Mouse (Mus musculus): ENCODE measurements at regions not wholly inside any gene's neighbourhood (a gene's known extent, or its start where the extent isn't known, plus 50 kb on each side); places are given as distances from the start of the nearest gene placed in this dataset.
"Not testable (repeated sequence)": the region's sequence is repeated elsewhere in the genome, so short reads cannot be mapped to it uniquely, and the experiment has no call there.

DNA sequence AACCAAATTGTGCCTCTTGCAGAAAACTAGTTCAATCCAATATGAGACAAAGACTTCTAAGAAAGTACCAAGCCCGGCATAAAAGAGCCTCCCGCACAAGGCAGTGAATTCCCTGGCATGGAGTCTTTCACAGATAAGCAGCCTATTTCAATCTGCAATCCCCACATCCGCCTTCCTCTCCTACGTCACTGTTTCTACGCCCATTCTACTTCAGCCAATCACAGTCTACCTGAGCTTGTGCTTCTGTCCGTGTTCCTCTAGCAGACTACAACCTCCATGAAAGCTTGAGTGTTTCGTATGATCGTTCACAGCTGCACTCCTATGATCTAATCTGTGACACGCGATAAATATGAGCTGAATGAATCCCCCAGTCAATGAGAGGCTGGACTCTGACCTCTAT is 155.6 kb upstream of the Ipo5 start:
- no peak for DNase-seq (ENCODE audit: low read depth)

DNA sequence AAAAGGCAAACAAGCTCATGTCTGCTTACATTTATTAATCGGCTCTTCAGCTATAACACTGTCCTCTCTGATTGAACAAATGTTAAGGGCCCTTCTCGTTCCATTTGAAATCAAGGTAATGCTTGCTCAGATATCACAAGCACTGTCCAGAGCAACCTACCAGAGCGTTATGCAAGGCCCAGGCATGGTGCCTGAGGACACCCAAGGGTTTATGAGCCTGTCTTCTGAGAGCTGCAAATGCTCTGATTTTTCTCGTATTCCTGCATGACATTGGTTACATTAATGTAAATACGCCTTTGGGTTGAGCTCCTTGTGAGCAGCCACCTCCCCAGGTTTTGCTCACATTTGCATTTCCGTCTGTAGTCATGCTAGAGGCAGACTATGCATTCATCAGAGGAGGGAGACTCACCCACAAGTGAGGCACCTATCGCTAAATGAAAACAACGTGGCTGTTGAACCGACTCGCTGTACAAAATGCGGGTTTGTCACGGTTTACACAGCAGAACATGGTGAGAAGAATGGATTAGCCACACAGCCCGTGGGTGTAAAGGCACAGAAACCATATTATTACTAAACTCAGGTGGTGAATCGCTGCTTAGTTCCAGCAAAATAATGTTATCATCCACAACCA is 152.7 kb upstream of the Ipo5 start:
- DNase-seq (ENCODE audit: low read depth), result no peak

DNA sequence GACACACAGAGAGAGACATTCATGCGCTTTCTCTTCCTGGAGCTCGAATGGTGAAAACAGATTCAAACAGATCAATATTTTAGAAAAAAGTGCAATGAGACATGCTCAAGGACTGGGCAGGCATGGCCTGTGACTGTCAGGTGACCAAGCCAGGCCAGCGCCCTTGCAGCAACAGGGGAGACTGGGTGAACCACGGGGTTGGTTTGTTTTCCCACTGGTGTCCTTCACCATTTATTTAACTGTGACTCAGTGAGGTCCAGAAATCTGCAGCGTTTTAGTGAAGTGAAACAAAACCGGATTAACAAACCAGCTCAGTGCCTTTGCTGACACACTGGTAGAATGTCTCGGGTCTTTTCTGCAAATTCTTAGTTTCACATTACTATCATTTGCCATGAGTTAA is 148.9 kb upstream of the Ipo5 start:
- DNase-seq (ENCODE audit: low read depth), result no peak

DNA sequence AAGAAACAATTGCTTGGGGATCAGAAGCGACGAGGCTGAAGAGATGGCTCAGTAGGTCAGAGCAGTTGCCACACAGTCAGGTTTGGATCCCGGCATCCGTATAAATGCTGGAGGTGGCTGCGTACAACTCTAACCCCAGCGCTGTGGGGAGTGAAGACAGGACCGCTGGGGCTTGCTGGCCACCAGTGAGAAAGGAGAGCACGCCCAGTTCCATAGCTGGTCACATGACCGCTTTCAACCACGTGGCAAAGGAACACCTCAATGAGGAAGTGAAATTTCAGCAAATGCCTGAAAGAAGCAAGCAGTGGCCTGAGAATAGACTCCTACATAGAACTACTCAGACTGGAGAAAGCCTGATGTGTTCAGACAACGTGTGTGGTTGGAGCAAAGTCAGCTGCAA is 148.3 kb upstream of the Ipo5 start:
- DNase-seq (ENCODE audit: low read depth), result no peak

DNA sequence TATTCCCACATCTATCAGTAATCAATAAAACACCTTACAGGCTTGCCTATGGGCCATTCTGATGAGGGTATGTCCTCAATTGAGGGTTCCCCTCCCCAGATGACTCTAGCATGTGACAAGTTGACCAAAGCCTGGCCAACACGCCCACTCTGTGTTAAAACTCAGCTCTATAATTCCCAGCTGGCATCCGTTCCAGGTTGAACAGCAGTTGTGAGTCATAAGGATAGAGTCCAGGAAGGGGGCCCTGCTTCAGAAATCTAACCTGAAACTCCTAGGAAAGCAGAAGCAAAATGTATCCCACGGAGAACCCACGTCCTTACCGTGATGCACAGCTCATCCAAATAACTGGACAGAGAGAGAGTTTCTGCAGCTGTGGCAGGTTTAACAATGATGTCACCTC is 147.2 kb upstream of the Ipo5 start:
- no peak for DNase-seq (ENCODE audit: low read depth)

DNA sequence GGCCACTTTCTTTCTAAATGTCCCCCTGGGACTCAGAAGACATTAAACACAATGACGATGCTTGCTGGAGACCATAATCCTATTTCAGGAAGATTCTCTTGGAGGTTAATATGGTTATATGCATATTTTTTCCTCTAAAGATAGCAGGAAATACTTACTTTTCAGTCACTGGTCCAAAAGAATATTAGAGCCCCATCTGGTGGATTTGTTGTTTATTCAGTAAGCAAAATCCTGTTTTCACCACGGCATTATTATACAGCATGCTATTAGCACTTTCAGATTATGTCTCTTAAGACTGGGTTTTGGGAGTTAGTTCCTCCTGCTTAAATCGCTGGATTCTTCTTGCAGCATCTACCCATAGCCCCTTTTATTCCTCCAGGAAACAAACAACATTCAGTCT is 146.6 kb upstream of the Ipo5 start:
- peak; percentile 0 for DNase-seq (ENCODE audit: low read depth)

DNA sequence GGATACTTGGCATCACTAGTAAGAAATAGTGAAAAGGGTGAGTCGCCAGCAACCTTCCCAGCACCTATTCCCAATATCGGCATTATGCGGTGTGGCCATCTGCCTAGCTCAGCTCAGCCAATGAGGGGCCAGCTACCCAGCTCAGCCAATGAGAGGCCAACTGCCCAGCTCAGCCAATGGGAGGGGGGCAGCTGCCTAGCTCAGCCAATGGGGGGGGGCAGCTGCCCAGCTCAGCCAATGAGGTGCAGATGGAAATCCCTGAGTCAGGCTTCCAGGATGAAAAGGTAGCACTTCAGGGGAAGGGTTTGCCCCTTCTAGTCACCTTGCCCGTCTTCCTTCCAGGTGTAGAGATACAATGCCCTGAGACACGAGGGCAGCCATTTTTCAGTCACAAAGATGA is 144.6 kb upstream of the Ipo5 start:
- DNase-seq (ENCODE audit: low read depth), result no peak

DNA sequence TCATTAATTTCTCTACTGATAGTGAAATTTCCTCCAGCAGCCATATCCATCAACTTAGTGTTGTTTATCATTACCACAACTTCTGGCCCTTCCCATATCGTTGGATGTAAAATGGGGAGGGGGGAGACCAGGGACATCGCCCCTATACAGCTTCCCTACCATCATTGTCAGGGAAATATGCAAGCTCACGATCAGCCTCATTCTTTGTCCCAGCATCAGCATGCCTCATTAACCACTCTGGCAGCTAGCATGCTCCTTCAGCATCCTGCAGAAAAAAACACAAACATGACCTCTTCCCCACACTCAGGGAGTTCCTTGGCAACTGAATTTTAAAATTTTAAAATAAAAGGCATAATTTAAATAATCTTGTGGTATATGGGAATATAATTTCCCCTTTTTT is 140.4 kb upstream of the Ipo5 start:
- DNase-seq (ENCODE audit: low read depth), result no peak

DNA sequence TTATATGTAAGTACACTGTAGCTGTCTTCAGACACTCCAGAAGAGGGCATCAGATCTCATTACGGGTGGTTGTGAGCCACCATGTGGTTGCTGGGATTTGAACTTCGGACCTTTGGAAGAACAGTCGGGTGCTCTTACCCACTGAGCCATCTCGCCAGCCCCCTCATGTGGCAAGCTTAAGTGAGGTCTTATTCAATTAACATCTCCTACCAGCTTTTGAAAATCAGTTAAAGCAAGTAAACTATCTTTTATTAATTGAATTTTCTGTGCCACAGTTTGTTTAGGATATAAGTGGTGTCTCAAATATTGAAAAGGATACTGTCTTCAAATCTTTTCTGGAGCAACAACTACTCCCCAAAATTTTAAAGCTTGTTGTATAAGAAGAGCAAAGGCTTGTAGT is 138.0 kb upstream of the Ipo5 start:
- not testable (repeated sequence) for DNase-seq (ENCODE audit: low read depth)

DNA sequence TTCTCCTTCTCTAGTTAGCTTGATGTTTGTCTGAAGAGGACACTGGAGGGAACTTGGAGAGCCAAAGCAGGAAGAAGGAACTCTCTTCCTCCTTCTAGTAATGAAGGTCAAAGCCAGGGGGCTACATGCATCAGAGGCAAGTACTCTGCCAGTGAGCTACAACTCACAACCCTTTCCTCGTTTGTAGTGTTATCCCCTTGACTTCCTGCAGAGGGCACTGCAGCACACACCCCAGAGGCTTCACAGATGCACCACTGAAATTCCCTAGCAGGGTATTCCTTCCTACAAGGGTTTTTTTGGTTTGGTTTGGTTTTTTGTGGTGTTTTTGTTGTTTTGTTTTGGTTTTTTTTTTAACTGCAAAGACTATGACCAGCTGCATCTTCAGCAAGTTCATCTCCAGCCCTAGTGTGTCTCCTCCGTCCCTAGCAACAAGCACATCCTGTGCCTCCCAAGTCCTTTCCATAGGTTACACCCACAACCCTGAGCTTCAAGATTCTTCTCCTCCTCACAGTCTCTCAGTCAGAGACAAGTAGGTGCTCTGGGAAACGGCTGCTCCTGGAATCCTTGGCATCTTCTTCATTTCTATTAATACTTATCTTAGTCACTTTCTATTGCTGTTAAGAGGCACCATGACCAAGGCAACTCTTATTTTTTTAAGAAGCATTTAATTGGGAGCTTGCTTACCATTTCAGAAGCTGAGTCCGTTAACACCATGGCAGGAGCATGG is 119.0 kb upstream of the Ipo5 start:
- DNase-seq (ENCODE audit: low read depth), result peak; percentile 20

DNA sequence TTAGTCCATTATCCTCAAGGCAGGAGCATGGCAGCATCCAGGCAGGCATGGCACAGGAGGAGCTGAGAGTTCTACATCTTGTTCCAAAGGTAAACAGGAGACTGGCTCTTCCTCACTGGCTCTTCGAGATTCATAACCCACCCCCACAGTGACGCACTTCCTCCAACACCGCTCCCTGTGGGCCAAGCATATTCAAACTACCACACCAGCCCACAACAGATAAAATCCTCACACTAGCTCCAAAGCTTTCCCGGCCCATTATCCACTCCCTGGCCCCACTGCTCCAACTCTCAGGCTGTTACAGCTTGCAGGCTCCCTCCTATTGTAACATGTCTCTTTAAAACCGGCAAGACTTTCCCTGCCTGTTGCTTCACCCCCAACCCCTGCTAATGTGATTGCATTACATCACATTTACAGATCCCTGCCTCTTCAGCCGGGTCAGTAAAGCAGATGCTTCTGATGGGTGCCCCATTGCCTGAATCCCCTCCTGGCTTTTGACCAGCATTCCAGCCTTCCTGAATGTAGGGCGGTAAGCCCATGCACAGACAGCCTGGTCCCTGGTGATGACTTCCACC is 113.0 kb upstream of the Ipo5 start:
- no peak for DNase-seq (ENCODE audit: low read depth)

DNA sequence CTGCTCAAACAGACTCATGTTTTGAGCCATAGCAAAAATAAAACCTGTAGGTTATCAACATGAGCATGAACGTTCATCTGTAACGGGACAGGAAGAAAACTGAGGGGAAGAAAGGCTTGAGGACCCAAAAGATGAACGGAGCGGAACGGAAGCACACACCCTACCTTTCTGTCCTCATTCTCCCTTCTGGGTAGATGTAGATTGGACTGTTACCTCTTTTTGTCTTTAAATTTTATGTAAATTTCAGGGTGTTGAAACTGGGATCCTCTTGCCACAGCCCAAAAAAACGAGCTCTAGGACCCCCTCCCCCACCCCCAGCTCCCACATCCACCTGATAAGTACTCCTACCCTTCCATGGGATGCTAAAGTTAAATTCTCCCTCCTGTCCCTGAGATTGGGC is 107.8 kb upstream of the Ipo5 start:
- no peak for DNase-seq (ENCODE audit: low read depth)

DNA sequence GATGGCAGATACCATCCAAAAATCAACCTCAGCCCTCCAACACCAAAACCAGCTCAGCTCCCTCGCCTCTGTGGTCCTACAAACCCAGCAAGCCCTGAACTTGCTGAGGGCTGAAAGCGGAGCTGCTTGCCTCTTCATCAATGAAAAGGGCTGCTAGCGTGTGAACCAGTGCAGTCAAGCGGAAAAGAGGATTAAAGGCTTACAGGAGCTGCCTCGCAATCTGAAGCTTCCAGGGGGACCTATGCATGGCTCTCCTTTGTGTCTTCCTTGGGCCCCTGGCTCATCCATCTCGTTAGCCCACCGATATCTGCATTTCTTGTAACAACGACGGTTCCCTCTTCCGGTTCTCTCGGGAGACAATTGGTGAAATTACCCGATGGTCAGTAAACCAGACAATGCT is 107.3 kb upstream of the Ipo5 start:
- no peak for DNase-seq (ENCODE audit: low read depth)

DNA sequence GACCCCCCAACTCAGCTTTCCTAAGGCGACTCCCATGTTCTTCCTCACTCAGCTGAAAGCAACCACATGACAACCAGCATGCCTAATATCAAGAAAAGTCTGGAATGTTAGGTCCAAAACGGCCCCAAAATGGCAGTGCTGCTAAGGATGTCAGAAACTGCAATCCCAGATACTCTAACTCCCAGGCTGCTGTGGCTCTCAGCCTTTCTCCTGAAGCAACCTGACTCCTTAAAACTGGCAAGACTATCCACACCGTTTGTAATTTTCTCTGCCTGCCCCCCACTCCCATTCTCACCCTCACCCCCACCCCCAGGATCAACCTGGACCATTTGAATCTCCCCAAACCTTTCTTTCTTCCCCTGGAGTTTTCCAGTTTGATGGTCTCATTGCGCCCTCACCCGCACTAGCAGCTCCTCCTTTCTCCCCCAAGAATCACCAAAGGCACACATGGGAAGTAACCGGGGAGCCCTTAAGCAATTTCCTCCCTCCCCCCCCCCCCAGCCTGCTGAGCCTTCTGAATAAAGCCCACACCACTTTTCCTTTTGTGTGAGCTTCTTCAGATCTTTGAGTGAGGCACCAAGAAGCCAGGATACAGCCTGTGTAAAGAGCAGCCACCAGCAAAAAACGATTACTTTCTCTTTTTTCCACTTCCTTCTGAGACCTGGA is 106.7 kb upstream of the Ipo5 start:
- no peak for DNase-seq (ENCODE audit: low read depth)

DNA sequence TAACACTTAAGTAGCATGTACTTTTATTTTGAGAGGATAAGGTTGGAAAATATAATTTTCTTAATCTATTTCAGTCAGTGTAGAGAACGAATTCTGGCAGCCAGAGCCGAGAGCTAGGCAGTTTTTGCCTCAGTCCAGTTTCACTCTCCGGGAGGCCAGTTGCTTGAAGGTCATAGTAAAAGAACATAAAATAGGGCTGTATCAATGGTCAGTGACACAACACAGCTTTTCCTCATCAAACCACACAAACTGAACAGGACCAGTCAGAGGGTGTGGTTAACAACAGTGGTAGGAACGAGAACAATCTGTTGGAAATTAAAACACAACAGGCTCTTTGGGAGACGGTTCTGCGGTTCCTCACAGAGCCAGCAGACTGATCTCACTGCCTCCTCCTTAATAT is 105.9 kb upstream of the Ipo5 start:
- no peak for DNase-seq (ENCODE audit: low read depth)

DNA sequence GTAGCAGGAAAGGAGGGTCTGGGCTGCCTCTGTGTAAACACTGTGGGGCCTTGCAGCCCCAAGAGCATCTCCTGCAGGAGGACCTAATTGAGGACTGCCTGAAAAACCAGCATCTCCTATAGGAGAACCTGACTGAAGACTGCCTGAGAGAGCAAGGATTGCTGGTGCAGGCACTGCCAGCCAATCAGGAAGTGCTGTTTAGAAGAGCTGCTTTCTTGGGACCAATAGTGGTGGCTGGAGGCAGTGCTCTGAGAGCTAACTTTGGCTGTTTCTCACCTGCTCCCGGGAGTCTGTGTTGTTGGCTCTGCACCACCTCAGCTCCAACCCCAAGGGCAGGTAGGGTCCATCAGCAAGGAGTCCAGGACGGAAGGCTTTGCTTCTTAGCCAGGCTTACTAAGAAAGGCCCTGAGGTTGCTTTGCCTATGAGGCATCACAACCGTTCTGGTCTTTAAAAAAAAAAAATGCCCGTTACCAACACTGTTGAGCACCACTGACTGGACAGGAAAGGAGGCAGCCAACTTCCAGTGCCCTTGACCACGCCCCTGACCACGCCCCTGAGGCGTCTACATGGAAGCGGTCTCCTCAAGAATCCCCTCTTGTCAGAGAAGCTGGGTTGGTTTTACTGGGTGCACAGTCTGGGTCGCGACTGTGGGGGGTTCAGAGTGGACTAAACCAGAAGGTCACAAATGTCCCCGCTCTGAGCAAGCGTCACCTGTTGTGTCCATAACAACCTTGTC is 105.0 kb upstream of the Ipo5 start:
- DNase-seq (ENCODE audit: low read depth), result not testable (repeated sequence)

DNA sequence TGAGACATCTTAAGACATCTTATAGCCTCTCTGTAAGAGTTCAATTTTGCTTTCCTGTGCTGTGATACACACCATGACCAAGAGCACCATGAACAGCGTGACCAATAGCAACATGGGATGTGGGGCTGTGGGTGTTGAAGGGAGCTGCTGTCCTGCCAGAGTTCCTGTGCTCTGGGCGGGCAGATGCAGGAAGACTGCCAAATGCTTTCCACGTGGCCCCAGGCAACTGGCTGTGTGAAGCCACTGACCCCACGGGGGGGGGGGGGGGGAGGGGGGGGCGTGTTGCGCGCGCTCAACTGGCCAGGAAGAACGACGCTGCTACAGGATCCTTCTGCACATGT is 104.5 kb upstream of the Ipo5 start:
- DNase-seq (ENCODE audit: low read depth), result no peak

DNA sequence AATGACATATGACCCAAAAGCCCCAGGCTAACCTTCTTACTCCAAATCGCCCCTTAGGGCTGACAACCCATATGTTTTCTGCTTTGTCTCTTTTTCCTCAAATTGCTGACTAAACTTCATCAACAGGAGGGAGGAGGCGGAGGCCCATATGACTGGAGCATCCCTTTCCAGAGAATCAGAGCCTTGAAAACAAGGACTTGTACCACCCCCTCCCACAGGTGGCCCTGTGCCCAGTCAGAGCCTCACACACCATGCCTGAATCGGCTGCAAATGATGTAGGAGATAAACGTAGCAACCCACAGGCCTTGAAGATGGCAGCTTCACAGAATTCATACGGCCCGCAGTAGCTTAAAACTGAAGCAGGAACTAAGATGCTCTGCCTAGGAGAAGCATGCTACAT is 101.7 kb upstream of the Ipo5 start:
- no peak for DNase-seq (ENCODE audit: low read depth)

DNA sequence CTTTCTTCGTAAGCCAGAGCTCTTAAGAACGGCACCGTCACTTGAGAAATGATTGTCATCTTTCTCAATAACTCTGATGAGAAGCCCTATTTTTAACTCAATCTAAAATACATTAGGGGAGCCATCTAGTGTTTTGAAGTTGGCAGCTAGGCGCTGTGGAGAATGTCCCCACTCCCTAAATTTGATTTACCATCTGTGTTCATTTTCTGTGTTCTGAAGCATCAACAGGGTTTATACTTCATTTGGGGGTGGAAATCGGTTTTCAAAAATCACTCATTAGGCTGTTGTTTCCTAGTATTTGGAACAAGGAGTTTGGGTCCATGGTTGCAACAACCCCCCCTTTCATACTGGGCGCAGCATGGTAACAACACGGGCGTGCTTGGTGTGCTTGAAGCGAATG is 97.1 kb upstream of the Ipo5 start:
- no peak for DNase-seq (ENCODE audit: low read depth)

DNA sequence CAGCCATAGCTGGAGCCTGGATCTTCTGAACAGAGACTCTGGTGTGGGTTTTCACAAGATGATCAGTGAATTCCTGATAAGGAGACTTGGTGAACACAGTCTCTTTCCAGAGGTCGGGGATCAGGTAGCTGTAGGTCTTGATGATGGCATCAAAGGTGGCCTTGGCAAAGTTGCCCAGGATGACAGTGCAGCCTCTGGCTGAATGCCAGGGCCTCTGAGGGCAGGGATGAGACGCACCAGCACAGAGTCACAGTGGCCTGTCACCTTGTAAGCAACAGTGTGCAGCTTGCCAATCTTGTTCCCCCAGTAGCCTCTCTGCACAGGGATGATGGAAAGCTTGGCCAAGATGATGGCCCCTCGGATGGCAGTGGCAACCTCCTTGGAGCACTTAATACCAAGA is 95.9 kb upstream of the Ipo5 start:
- not testable (repeated sequence) for DNase-seq (ENCODE audit: low read depth)

DNA sequence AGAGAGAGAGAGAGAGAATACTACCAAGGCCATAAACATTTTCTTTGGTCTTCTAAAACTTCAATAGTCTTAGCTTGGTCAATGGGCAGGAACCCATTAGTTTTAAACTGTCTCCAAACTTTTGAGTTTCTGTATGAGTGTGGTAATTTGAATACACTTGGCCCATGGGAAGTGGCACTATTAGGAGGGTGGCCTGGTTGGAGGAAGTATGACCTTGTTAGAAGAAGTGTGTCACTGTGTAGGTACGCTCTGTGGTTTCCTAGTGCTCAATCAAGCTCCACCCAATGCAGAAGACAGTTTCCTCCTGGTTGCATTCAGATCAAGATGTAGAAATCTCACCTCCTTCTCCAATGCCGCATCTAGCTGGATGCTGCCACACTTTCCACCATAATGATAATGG is 94.5 kb upstream of the Ipo5 start:
- no peak for DNase-seq (ENCODE audit: low read depth)

DNA sequence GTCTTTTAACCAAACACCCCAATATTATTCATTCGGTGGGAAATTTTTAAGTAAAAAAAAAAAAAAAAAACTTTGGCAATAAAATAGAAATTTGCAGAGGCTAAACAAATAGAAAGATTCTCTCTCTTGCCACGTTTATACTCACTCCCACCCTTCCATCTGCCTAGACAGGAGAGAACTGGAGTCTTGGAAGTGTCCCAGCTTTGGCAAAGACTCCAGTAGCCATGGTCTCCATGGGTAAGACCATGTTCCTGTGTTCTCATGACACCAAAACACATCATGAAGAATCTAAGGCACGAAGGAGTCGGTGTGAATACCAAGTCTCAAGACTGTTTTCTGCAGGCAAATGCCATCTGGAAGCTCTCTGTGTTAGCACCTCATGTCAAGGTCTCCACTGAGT is 84.8 kb upstream of the Ipo5 start:
- DNase-seq (ENCODE audit: low read depth), result no peak

DNA sequence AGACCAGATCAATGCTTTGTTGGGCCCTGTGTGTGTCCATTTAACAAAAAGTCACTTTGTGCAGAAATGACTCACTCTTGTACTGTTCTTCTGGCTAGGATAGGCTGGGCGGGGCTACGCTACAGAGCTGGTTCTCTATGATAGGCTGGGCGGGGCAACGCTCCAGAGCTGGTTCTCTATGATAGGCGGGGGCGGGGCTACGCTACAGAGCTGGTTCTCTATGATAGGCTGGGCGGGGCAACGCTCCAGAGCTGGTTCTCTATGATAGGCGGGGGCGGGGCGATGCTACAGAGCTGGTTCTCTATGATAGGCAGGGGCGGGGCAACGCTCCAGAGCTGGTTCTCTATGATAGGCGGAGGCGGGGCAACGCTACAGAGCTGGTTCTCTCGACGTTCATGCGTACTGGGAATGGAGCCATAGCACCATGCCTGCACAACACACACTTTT is 80.6 kb upstream of the Ipo5 start:
- DNase-seq (ENCODE audit: low read depth), result peak; percentile 75
